Mouse (Mus musculus): ENCODE measurements around the gene Dusp1. TPM values are rescaled to one million over a fixed set of nuclear protein-coding genes. Genes with fewer than 3 reads are reported as not detected.

The Dusp1 gene
- polyA plus RNA-seq, 1 experiment from 2014 or later: 18.9 TPM

DNA sequence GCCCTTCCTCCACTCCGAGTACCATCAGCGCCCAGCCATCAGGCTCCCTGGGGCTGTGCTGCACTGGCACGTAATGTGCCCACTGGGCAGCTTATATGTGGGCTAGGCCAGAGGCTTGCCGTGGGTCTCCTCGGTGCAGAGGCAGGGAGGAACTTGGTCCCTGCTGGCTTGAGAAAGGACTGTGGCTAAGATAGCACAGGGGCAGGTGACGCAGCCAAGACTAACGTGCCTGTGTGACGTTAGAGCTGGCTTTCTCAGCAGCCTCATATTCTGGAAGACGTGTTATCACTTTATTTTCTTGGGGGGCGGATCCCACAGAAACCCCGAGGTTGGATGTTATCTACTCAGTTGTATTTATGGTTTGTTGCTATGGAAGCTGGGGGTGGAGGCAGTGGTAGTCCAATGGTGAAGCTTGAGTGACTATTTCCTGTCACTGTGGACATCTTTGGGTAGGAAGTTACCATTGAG lies 8.8 kb upstream of the Dusp1 start:
- no peak for TF ChIP-seq CTCF (IDR thresholded peaks at IDR 0.05; ENCODE audit: low read depth)
- Histone ChIP-seq H3K4me3 (ENCODE audit: low read depth, low read length) (no peak overlapping the region), H3K9me3 (ENCODE audit: control insufficient read depth) (no peaks in the 10 kb centered on the region), H3K36me3 (ENCODE audit: control insufficient read depth, insufficient read depth) (peaks cover 11% of the 10 kb centered on the region; the same call in 1 of the 2 replicates), H3K9ac (ENCODE audit: low read depth, low read length) (no peak overlapping the region), H3K27me3 (replicated peaks; ENCODE audit: control insufficient read depth, insufficient read depth, low read length) (no peaks in the 10 kb centered on the region), H3K27ac (ENCODE audit: low read depth, low read length) (peak overlapping the region; percentile 11; the same call in 1 of the 2 replicates), H3K4me2 (replicated peaks; ENCODE audit: low read depth) (no peak overlapping the region), H3K4me1 (replicated peaks; ENCODE audit: control insufficient read depth, insufficient read depth, low read length) (peaks cover 8% of the 10 kb centered on the region; the same call in 1 of the 2 replicates)
- 61% methylated on average over 11 of the region's 11 CpGs for WGBS
- peak; percentile 18; the same call in 1 of the 2 replicates for ATAC-seq

DNA sequence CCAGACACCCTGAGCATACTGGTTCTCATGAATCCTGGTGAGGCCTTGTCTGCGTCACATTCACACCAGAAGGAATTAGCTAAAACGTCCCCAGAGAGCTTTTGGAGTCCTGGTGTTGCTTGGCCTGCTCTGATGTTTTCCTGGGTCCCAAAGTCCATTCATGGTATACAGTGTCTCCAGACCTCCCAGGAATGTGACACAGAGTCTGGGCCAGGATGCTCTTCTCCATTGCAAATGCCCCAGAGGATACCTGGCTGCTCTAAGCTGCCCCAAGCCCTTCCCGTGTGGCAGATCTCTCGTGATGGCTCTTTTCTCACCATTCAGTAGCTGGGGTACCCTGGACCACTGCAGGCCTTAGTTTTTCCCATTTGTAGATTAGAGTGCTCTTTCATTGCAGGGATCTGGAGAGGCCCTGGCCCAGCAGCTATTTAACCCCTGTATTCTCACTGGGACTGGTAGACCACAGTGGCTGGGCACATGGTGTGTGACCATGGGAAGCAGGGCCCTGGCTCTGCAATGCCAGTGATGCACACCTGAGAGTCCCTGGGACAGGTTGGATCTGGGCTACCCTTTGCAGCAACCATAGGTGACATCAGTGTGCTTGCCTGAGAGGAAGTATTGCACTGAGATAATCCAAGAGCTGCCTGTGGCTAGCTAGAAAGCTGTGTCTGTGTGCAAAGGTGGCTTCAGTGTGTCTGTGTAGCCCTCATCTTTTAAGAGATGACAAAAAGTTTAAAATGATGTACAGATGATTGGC lies 7.8 kb upstream of the Dusp1 start:
- no peak overlapping the region for H3K9ac ChIP-seq (ENCODE audit: low read depth, low read length)

DNA sequence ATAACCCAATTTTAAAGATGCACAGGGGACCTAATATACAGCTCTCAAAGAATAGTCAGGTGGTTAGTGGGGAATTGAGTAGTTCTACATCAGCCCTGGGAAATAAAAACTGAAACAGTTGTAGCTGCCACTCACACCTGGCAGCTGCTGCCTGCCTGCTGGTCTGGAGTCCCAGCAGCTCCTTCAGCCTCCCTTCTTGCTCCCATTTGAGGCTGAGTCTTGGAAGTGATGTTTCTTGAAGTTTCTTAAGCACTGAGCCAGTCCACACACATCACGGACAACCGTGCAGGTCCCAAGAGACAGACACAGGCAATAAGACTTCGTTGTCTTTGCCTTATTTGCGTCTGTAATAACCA lies 5.9 kb upstream of the Dusp1 start:
- Histone ChIP-seq H3K4me3 (ENCODE audit: low read depth, low read length) (no peak overlapping the region), H3K4me1 (replicated peaks; ENCODE audit: control insufficient read depth, insufficient read depth, low read length) (0 out of 2 replicates have a peak, but pooled peaks cover 8% of the 10 kb centered on the region), H3K9me3 (ENCODE audit: control insufficient read depth) (no peaks in the 10 kb centered on the region), H3K27ac (ENCODE audit: low read depth, low read length) (peak overlapping the region; percentile 68), H3K4me2 (replicated peaks; ENCODE audit: low read depth) (no peak overlapping the region), H3K27me3 (replicated peaks; ENCODE audit: control insufficient read depth, insufficient read depth, low read length) (no peaks in the 10 kb centered on the region), H3K9ac (ENCODE audit: low read depth, low read length) (no peak overlapping the region), H3K36me3 (ENCODE audit: control insufficient read depth, insufficient read depth) (peaks cover 11% of the 10 kb centered on the region; the same call in 1 of the 2 replicates)
- no peak for TF ChIP-seq CTCF (IDR thresholded peaks at IDR 0.05; ENCODE audit: low read depth)
- ATAC-seq: no peak
- WGBS: 88% methylated on average over 4 of the region's 4 CpGs

More for the DNA sequence above, 7.8 kb upstream of the Dusp1 start:
- no peak overlapping the region for H3K4me2 ChIP-seq (replicated peaks; ENCODE audit: low read depth)
- no peak overlapping the region for H3K27ac ChIP-seq (ENCODE audit: low read depth, low read length)
- 84% methylated on average over 4 of the region's 4 CpGs for WGBS
- peaks cover 11% of the 10 kb centered on the region; the same call in 1 of the 2 replicates for H3K36me3 ChIP-seq (ENCODE audit: control insufficient read depth, insufficient read depth)
- no peaks in the 10 kb centered on the region for H3K9me3 ChIP-seq (ENCODE audit: control insufficient read depth)
- H3K4me3 ChIP-seq (ENCODE audit: low read depth, low read length): no peak overlapping the region
- no peak for TF ChIP-seq CTCF (IDR thresholded peaks at IDR 0.05; ENCODE audit: low read depth)
- no peak for ATAC-seq
- no peaks in the 10 kb centered on the region for H3K27me3 ChIP-seq (replicated peaks; ENCODE audit: control insufficient read depth, insufficient read depth, low read length)
- H3K4me1 ChIP-seq (replicated peaks; ENCODE audit: control insufficient read depth, insufficient read depth, low read length): 0 out of 2 replicates have a peak, but pooled peaks cover 8% of the 10 kb centered on the region

DNA sequence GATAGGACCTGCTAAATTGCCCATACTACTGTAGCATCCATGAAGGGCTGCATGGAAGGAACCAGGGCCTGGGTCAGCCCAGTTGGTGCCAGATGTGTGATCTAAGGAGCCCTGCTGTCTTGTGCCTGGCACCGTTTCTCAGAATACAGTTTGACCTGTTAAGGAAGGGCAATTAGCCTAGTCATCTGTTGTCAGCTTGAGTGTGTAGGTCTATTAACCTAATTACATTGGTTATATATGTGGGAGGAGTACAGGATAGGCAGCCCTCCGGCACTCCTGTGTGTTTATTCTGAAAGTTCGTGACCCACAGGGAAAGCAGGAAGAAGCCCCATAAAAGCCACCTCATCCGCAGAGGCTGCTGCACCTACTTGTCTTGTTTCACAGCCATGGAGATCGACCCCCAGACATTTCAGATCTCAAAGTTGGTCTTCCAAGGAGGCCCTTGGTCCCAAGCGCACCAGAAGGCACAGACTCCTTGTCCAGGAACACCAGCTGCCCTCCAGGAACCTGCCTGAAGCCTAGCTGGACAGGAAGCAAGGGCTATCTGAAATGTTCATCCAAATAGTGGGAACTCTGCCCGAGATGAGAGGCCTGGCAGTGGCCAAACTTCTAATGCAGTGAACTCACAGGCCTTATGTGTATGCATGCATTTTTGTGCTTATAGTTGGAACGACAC lies 5.4 kb upstream of the Dusp1 start:
- 22% methylated on average over 8 of the region's 8 CpGs for WGBS
- Histone ChIP-seq H3K4me1 (replicated peaks; ENCODE audit: control insufficient read depth, insufficient read depth, low read length) (0 out of 2 replicates have a peak, but pooled peaks cover 8% of the 10 kb centered on the region), H3K27me3 (replicated peaks; ENCODE audit: control insufficient read depth, insufficient read depth, low read length) (no peaks in the 10 kb centered on the region), H3K4me2 (replicated peaks; ENCODE audit: low read depth) (no peak overlapping the region), H3K4me3 (ENCODE audit: low read depth, low read length) (no peak overlapping the region), H3K27ac (ENCODE audit: low read depth, low read length) (peak overlapping the region; percentile 68), H3K9me3 (ENCODE audit: control insufficient read depth) (no peaks in the 10 kb centered on the region), H3K36me3 (ENCODE audit: control insufficient read depth, insufficient read depth) (peaks cover 11% of the 10 kb centered on the region; the same call in 1 of the 2 replicates), H3K9ac (ENCODE audit: low read depth, low read length) (no peak overlapping the region)
- ATAC-seq: peak; percentile 23; the same call in 1 of the 2 replicates
- no peak for TF ChIP-seq CTCF (IDR thresholded peaks at IDR 0.05; ENCODE audit: low read depth)

DNA sequence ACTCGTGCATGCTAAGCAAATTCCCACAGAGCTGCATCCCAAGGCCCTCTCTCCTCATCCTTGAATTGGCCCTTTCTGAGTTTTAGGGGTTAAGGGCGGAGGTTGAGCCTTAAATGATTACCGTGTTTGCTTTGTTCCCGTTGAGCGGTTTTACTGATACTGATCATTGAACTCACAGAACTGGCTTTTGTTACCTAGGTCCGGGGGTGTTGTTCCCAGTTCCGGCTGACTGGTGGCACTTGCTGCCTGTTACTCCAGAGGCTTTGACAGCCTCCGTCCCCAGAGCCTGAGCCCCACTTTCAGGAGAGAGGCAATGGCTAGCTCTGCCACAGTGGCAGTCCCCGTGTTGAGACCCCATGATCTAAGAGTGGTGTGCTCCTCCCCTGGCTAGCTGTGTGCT lies 2.5 kb upstream of the Dusp1 start:
- no peak overlapping the region for H3K4me2 ChIP-seq (replicated peaks; ENCODE audit: low read depth)

DNA sequence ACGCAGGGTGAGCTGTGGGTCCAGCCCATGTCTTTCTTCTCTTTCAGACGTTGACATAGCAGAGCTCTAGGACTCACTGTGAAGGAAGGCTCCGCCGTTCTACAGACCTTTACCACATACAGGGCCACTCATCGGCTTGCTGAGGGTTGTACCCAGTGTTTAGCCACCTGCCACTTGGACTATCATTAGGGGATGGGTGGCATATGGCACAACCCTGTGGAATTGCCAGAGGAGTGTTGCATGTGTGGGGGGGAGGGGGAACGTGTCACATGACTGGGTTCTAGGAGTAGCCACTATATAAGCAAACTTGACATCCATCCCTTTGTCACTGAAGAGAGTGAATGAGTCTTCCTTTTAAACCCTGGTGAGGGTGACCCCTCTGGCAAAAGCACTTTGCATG lies 1.5 kb upstream of the Dusp1 start:
- no peak for TF ChIP-seq CTCF (IDR thresholded peaks at IDR 0.05; ENCODE audit: low read depth)
- Histone ChIP-seq H3K36me3 (ENCODE audit: control insufficient read depth, insufficient read depth) (peaks cover 7% of the 10 kb centered on the region; the same call in 1 of the 2 replicates), H3K9ac (ENCODE audit: low read depth, low read length) (no peak overlapping the region), H3K4me1 (replicated peaks; ENCODE audit: control insufficient read depth, insufficient read depth, low read length) (no peaks in the 10 kb centered on the region), H3K4me3 (ENCODE audit: low read depth, low read length) (no peak overlapping the region), H3K27ac (ENCODE audit: low read depth, low read length) (no peak overlapping the region; the same call in 1 of the 2 replicates), H3K9me3 (ENCODE audit: control insufficient read depth) (no peaks in the 10 kb centered on the region), H3K27me3 (replicated peaks; ENCODE audit: control insufficient read depth, insufficient read depth, low read length) (no peaks in the 10 kb centered on the region), H3K4me2 (replicated peaks; ENCODE audit: low read depth) (no peak overlapping the region)
- ATAC-seq: no peak
- 82% methylated on average over 6 of the region's 6 CpGs for WGBS

More for the DNA sequence above, 2.5 kb upstream of the Dusp1 start:
- Histone ChIP-seq H3K27ac (ENCODE audit: low read depth, low read length) (no peak overlapping the region; the same call in 1 of the 2 replicates), H3K4me3 (ENCODE audit: low read depth, low read length) (no peak overlapping the region), H3K9ac (ENCODE audit: low read depth, low read length) (no peak overlapping the region), H3K4me1 (replicated peaks; ENCODE audit: control insufficient read depth, insufficient read depth, low read length) (no peaks in the 10 kb centered on the region), H3K36me3 (ENCODE audit: control insufficient read depth, insufficient read depth) (peaks cover 10% of the 10 kb centered on the region; the same call in 1 of the 2 replicates), H3K9me3 (ENCODE audit: control insufficient read depth) (no peaks in the 10 kb centered on the region), H3K27me3 (replicated peaks; ENCODE audit: control insufficient read depth, insufficient read depth, low read length) (no peaks in the 10 kb centered on the region)
- ATAC-seq: no peak
- 38% methylated on average over 9 of the region's 9 CpGs for WGBS
- TF ChIP-seq CTCF (IDR thresholded peaks at IDR 0.05; ENCODE audit: low read depth): no peak
